Mouse (Mus musculus): ENCODE measurements around the gene Prpf38b. TPM values are rescaled to one million over a fixed set of nuclear protein-coding genes. Genes with fewer than 3 reads are reported as not detected.
"Not testable (repeated sequence)": the region's sequence is repeated elsewhere in the genome, so short reads cannot be mapped to it uniquely, and the experiment has no call there.

Prpf38b gene
- polyA plus RNA-seq, 1 experiment, result not detected

GRCm38 (mm10) chr3:108879836-108880435 lies 31.6 kb downstream of the Prpf38b start:
- peak overlapping the region; percentile 96 for H3K27ac ChIP-seq (ENCODE audit: insufficient read depth, low read depth, low read length)
- 29% methylated on average over 5 of the region's 5 CpGs for WGBS
- H3K4me1 ChIP-seq (ENCODE audit: control insufficient read depth, insufficient read depth, low read length), result peaks cover 24% of the 10 kb centered on the region
- H3K4me3 ChIP-seq (ENCODE audit: insufficient read depth, low read depth, low read length), result no peak overlapping the region
- no peak for TF ChIP-seq CTCF (IDR thresholded peaks at IDR 0.05; ENCODE audit: insufficient read depth, low read depth, low read length)
- TF ChIP-seq POLR2A (IDR thresholded peaks at IDR 0.05; ENCODE audit: insufficient read depth, low read depth, low read length), result no peak

GRCm38 (mm10) chr3:108879129-108879528 lies 32.4 kb downstream of the Prpf38b start:
- H3K4me1 ChIP-seq (ENCODE audit: control insufficient read depth, insufficient read depth, low read length), result peaks cover 21% of the 10 kb centered on the region
- whole genome bisulfite sequencing, result 47% methylated on average over 2 of the region's 2 CpGs
- no peak for TF ChIP-seq CTCF (IDR thresholded peaks at IDR 0.05; ENCODE audit: insufficient read depth, low read depth, low read length)
- no peak for TF ChIP-seq POLR2A (IDR thresholded peaks at IDR 0.05; ENCODE audit: insufficient read depth, low read depth, low read length)

GRCm38 (mm10) chr3:108870631-108871030 lies 40.9 kb downstream of the Prpf38b start:
- Histone ChIP-seq H3K4me3 (ENCODE audit: insufficient read depth, low read depth, low read length) (no peak overlapping the region), H3K27ac (ENCODE audit: insufficient read depth, low read depth, low read length) (no peak overlapping the region), H3K4me1 (ENCODE audit: control insufficient read depth, insufficient read depth, low read length) (no peaks in the 10 kb centered on the region; the same call in 1 of the 2 replicates)
- 87% methylated on average over 6 of the region's 6 CpGs for WGBS
- TF ChIP-seq CTCF (IDR thresholded peaks at IDR 0.05; ENCODE audit: insufficient read depth, low read depth, low read length) (no peak), POLR2A (IDR thresholded peaks at IDR 0.05; ENCODE audit: insufficient read depth, low read depth, low read length) (no peak)

More at GRCm38 (mm10) chr3:108879129-108879528, 32.4 kb downstream of the Prpf38b start:
- H3K4me3 ChIP-seq (ENCODE audit: insufficient read depth, low read depth, low read length), result no peak overlapping the region
- 0 out of 2 replicates have a peak overlapping the region, but pooled peaks have one; percentile 64 for H3K27ac ChIP-seq (ENCODE audit: insufficient read depth, low read depth, low read length)

GRCm38 (mm10) chr3:108867449-108867848 lies 44.1 kb downstream of the Prpf38b start:
- WGBS, result 92% methylated on average over 3 of the region's 3 CpGs
- Histone ChIP-seq H3K27ac (ENCODE audit: insufficient read depth, low read depth, low read length) (no peak overlapping the region), H3K4me1 (ENCODE audit: control insufficient read depth, insufficient read depth, low read length) (peaks cover 3% of the 10 kb centered on the region; the same call in 1 of the 2 replicates), H3K4me3 (ENCODE audit: insufficient read depth, low read depth, low read length) (no peak overlapping the region)
- TF ChIP-seq CTCF (IDR thresholded peaks at IDR 0.05; ENCODE audit: insufficient read depth, low read depth, low read length), result no peak
- TF ChIP-seq POLR2A (IDR thresholded peaks at IDR 0.05; ENCODE audit: insufficient read depth, low read depth, low read length), result no peak

GRCm38 (mm10) chr3:108865676-108866075 lies 45.9 kb downstream of the Prpf38b start:
- H3K4me1 ChIP-seq (ENCODE audit: control insufficient read depth, insufficient read depth, low read length), result peaks cover 7% of the 10 kb centered on the region; the same call in 1 of the 2 replicates
- H3K4me3 ChIP-seq (ENCODE audit: insufficient read depth, low read depth, low read length), result no peak overlapping the region
- no peak for TF ChIP-seq CTCF (IDR thresholded peaks at IDR 0.05; ENCODE audit: insufficient read depth, low read depth, low read length)
- no peak for TF ChIP-seq POLR2A (IDR thresholded peaks at IDR 0.05; ENCODE audit: insufficient read depth, low read depth, low read length)
- no peak overlapping the region for H3K27ac ChIP-seq (ENCODE audit: insufficient read depth, low read depth, low read length)
- 95% methylated on average over 3 of the region's 3 CpGs for WGBS

- peaks cover 7% of the 10 kb centered on the region; the same call in 1 of the 2 replicates for H3K4me1 ChIP-seq (ENCODE audit: control insufficient read depth, insufficient read depth, low read length)
- H3K27ac ChIP-seq (ENCODE audit: insufficient read depth, low read depth, low read length), result no peak overlapping the region
- no peak for TF ChIP-seq POLR2A (IDR thresholded peaks at IDR 0.05; ENCODE audit: insufficient read depth, low read depth, low read length)
- no peak for TF ChIP-seq CTCF (IDR thresholded peaks at IDR 0.05; ENCODE audit: insufficient read depth, low read depth, low read length)
- no peak overlapping the region for H3K4me3 ChIP-seq (ENCODE audit: insufficient read depth, low read depth, low read length)
- WGBS, result 31% methylated on average over 3 of the region's 3 CpGs
Measured at GRCm38 (mm10) chr3:108865129-108865528, 46.4 kb downstream of the Prpf38b start.

GRCm38 (mm10) chr3:108863091-108863490 lies 48.4 kb downstream of the Prpf38b start:
- WGBS, result 29% methylated on average over 10 of the region's 10 CpGs

GRCm38 (mm10) chr3:108862282-108862681 lies 49.2 kb downstream of the Prpf38b start:
- 75% methylated on average over 4 of the region's 4 CpGs for WGBS
- H3K4me1 ChIP-seq (ENCODE audit: control insufficient read depth, insufficient read depth, low read length), result peaks cover 13% of the 10 kb centered on the region; the same call in 1 of the 2 replicates
- not testable (repeated sequence) for H3K4me3 ChIP-seq (ENCODE audit: insufficient read depth, low read depth, low read length); H3K27ac ChIP-seq (ENCODE audit: insufficient read depth, low read depth, low read length)

More at GRCm38 (mm10) chr3:108863091-108863490, 48.4 kb downstream of the Prpf38b start:
- TF ChIP-seq POLR2A (IDR thresholded peaks at IDR 0.05; ENCODE audit: insufficient read depth, low read depth, low read length) (no peak), CTCF (IDR thresholded peaks at IDR 0.05; ENCODE audit: insufficient read depth, low read depth, low read length) (no peak)
- peak overlapping the region; percentile 51; the same call in 1 of the 2 replicates for H3K27ac ChIP-seq (ENCODE audit: insufficient read depth, low read depth, low read length)
- no peak overlapping the region for H3K4me3 ChIP-seq (ENCODE audit: insufficient read depth, low read depth, low read length)
- H3K4me1 ChIP-seq (ENCODE audit: control insufficient read depth, insufficient read depth, low read length), result peaks cover 13% of the 10 kb centered on the region; the same call in 1 of the 2 replicates

GRCm38 (mm10) chr3:108860786-108861185 lies 50.7 kb downstream of the Prpf38b start:
- H3K4me1 ChIP-seq (ENCODE audit: control insufficient read depth, insufficient read depth, low read length), result peaks cover 18% of the 10 kb centered on the region
- TF ChIP-seq POLR2A (IDR thresholded peaks at IDR 0.05; ENCODE audit: insufficient read depth, low read depth, low read length), result no peak
- no peak for TF ChIP-seq CTCF (IDR thresholded peaks at IDR 0.05; ENCODE audit: insufficient read depth, low read depth, low read length)
- H3K4me3 ChIP-seq (ENCODE audit: insufficient read depth, low read depth, low read length), result no peak overlapping the region
- whole genome bisulfite sequencing, result 71% methylated on average over 2 of the region's 2 CpGs
- H3K27ac ChIP-seq (ENCODE audit: insufficient read depth, low read depth, low read length), result no peak overlapping the region

Measured in olfactory bulb, adult 2 months (tissue).